Mouse (Mus musculus) lung, embryonic 15.5 days (tissue): Measurements from ENCODE around the gene Gm10717. TPM values are rescaled to one million over a fixed set of nuclear protein-coding genes. Genes with fewer than 3 reads are reported as not detected.
"Not testable (repeated sequence)": the region's sequence is repeated elsewhere in the genome, so short reads cannot be mapped to it uniquely, and the experiment has no call there.

Experiments
- ATAC-seq: fragments of 200-750 bp; cut with Nextera tagmentation; 2 replicates; pipeline ENCODE4 v1.8.0; 2017; ENCODE audit warnings: moderate number of reproducible peaks, borderline replicate concordance; ENCODE audit not compliant: low FRiP score, low TSS enrichment; ENCODE audit errors: extremely low read depth
- H3K27ac ChIP-seq: fragments of 300-500 bp; sonication (generic); 2 replicates; pipeline ENCODE4 v1.5.1; 2015; ENCODE audit warnings: moderate library complexity, mild to moderate bottlenecking, inconsistent platforms
- H3K27me3 ChIP-seq: fragments of 300-500 bp; sonication (generic); 2 replicates; pipeline ENCODE4 v1.6.1; 2015; ENCODE audit warnings: inconsistent platforms
- H3K36me3 ChIP-seq: fragments of 300-500 bp; sonication (generic); 2 replicates; pipeline ENCODE4 v1.6.1; 2015; ENCODE audit warnings: inconsistent platforms
- H3K4me1 ChIP-seq: fragments of 300-500 bp; sonication (generic); 2 replicates; pipeline ENCODE4 v1.6.1; 2015; ENCODE audit warnings: inconsistent platforms
- H3K4me2 ChIP-seq: fragments of 300-500 bp; sonication (generic); 2 replicates; pipeline ENCODE4 v1.6.1; 2015; ENCODE audit warnings: inconsistent platforms, mild to moderate bottlenecking, moderate library complexity
- H3K4me3 ChIP-seq: fragments of 300-500 bp; sonication (generic); 2 replicates; pipeline ENCODE4 v1.5.1; 2015; ENCODE audit warnings: mild to moderate bottlenecking, inconsistent platforms
- H3K9ac ChIP-seq: fragments of 300-500 bp; sonication (generic); 2 replicates; pipeline ENCODE4 v1.6.1; 2015; ENCODE audit warnings: inconsistent platforms
- H3K9me3 ChIP-seq: fragments of 300-500 bp; sonication (generic); 2 replicates; pipeline ENCODE4 v1.6.1; 2016; ENCODE audit warnings: inconsistent platforms
- WGBS: fragments of 180-500 bp; shearing (Covaris S2); methylation state at CpG from one replicate; pipeline ENCODE4 v1.1.7; 2015; 5-methylcytosine and 5-hydroxymethylcytosine counted together
- microRNA-seq: library from miRNA; unstranded; fragments of <30 nt; microRNA quantifications from one replicate; pipeline ENCODE4, GENCODE M21; 2016
- polyA plus RNA-seq: library from polyadenylated mRNA; unstranded; fragments of >200 nt; fragmentation: Nextera tagmentation; extraction: Ambion mirVana; gene quantifications from 2 replicates; pipeline ENCODE4 v1.2.1, GENCODE M21; 2015

The Gm10717 gene
- polyA plus RNA-seq, 1 experiment from 2014 or later: 0.44 TPM

- WGBS: 68% methylated on average over 9 of the region's 9 CpGs
- not testable (repeated sequence) for H3K9ac ChIP-seq, H3K4me2 ChIP-seq, ATAC-seq, H3K36me3 ChIP-seq, H3K4me3 ChIP-seq, H3K27me3 ChIP-seq, H3K9me3 ChIP-seq, H3K4me1 ChIP-seq, H3K27ac ChIP-seq
Observed at GRCm38 (mm10) chr9:3027200-3027599, 2.0 kb downstream of the Gm10717 start.

GRCm38 (mm10) chr9:3029276-3030000 is 4.2 kb downstream of the Gm10717 start:
- not testable (repeated sequence) for H3K4me2 ChIP-seq, H3K4me3 ChIP-seq, ATAC-seq

GRCm38 (mm10) chr9:3030677-3031318 is 5.6 kb downstream of the Gm10717 start:
- 0 out of 2 replicates have a peak, but pooled peaks have one; percentile 43 for ATAC-seq
- H3K4me3 ChIP-seq, H3K9ac ChIP-seq, H3K4me1 ChIP-seq, H3K27me3 ChIP-seq, H3K4me2 ChIP-seq, H3K36me3 ChIP-seq, H3K9me3 ChIP-seq, H3K27ac ChIP-seq: not testable (repeated sequence)
- WGBS: 74% methylated on average over 3 of the region's 10 CpGs

More at GRCm38 (mm10) chr9:3029276-3030000, 4.2 kb downstream of the Gm10717 start:
- WGBS: 64% methylated on average over 14 of the region's 16 CpGs
- H3K36me3 ChIP-seq, H3K27me3 ChIP-seq, H3K4me1 ChIP-seq, H3K27ac ChIP-seq, H3K9me3 ChIP-seq, H3K9ac ChIP-seq: not testable (repeated sequence)

- H3K36me3 ChIP-seq, H3K4me1 ChIP-seq, H3K27me3 ChIP-seq, H3K9ac ChIP-seq, H3K4me2 ChIP-seq, H3K27ac ChIP-seq, H3K4me3 ChIP-seq, H3K9me3 ChIP-seq, ATAC-seq: not testable (repeated sequence)
- 53% methylated on average over 1 of the region's 8 CpGs for WGBS
Observed at GRCm38 (mm10) chr9:3034299-3034698, 9.1 kb downstream of the Gm10717 start, which contains the start of gene Gm17535. Gene Gm17535, plus strand, starts transcription at chr9:3034599.

DNA sequence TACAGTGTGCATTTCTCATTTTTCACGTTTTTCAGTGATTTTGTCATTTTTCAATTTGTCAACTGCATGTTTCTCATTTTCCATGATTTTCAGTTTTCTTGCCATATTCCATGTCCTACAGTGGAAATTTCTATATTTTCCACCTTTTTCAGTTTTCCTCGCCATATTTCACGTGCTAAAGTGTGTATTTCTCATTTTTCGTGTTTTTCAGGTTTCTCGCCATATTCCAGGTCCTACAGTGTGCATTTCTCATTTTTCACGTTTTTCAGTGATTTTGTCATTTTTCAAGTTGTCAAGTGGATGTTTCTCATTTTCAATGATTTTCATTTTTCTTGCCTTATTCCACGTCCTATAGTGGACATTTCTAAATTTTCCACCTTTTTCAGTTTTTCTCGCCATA is 11.4 kb downstream of the Gm10717 start, which contains the start of gene Gm10715:
Gm10715 (plus strand) TSS at position 301 of the 400 bp plus-strand sequence.
- H3K4me3 ChIP-seq, H3K9me3 ChIP-seq, H3K4me1 ChIP-seq, H3K4me2 ChIP-seq, H3K9ac ChIP-seq, ATAC-seq, H3K27me3 ChIP-seq, H3K36me3 ChIP-seq, H3K27ac ChIP-seq: not testable (repeated sequence)
- 74% methylated on average over 8 of the region's 8 CpGs for WGBS

GRCm38 (mm10) chr9:3038161-3038560 is 12.9 kb downstream of the Gm10717 start:
- WGBS: 70% methylated on average over 4 of the region's 4 CpGs
- not testable (repeated sequence) for H3K27me3 ChIP-seq, H3K4me2 ChIP-seq, H3K9ac ChIP-seq, H3K4me1 ChIP-seq, H3K9me3 ChIP-seq, H3K27ac ChIP-seq, H3K4me3 ChIP-seq, ATAC-seq, H3K36me3 ChIP-seq

Small RNA genes lying within 50 kb of the gene (microRNA-seq; reads per million reads assigned to microRNA genes)
- gene Mir101c: not detected

Other genes starting within 250 kb of the Gm10717 start
- gene Gm10722, start 24.5 kb upstream of the Gm10717 start, polyA plus RNA-seq: not detected in 2 replicates
- gene Gm11168, start 22.1 kb upstream of the Gm10717 start, polyA plus RNA-seq: not detected in 2 replicates
- 0.26 TPM in 1 of 2 replicates, not detected in the other for gene Gm10721, start 12.3 kb upstream of the Gm10717 start, polyA plus RNA-seq
- gene Gm10720, start 9.8 kb upstream of the Gm10717 start, polyA plus RNA-seq: not detected in 2 replicates
- 0.28 TPM in 1 of 2 replicates, not detected in the other for gene Gm10719, start 8.0 kb upstream of the Gm10717 start, polyA plus RNA-seq
- 0.36 TPM in 1 of 2 replicates, not detected in the other for gene Gm10718, start 1.9 kb upstream of the Gm10717 start, polyA plus RNA-seq
- not detected in 2 replicates for gene Gm17535, start 9.2 kb downstream of the Gm10717 start, polyA plus RNA-seq
- not detected in 2 replicates for gene Gm10715, start 11.5 kb downstream of the Gm10717 start, polyA plus RNA-seq